Mouse (Mus musculus) G1E (cell line): Measurements from ENCODE around the gene Olfr750.

Experiments
- CTCF ChIP-seq: IDR thresholded peaks from 2 replicates; pipeline ENCODE4 v1.5.1; 2012; ENCODE audit warnings: low read depth, low read length, inconsistent platforms, mixed read lengths
- GATA1 ChIP-seq: IDR thresholded peaks from 2 replicates; pipeline ENCODE4 v1.6.1; 2012; ENCODE audit warnings: borderline replicate concordance, low read length, inconsistent platforms, mixed read lengths
- POLR2AphosphoS5 ChIP-seq: IDR thresholded peaks from 2 replicates; pipeline ENCODE4 v1.6.1; 2012; ENCODE audit warnings: low read depth, low read length, inconsistent platforms; ENCODE audit not compliant: insufficient replicate concordance
- TAL1 ChIP-seq: conservative IDR thresholded peaks from 2 replicates; pipeline ENCODE4 v1.6.1; 2012; ENCODE audit warnings: low read depth, low read length, inconsistent platforms, mixed read lengths

DNA sequence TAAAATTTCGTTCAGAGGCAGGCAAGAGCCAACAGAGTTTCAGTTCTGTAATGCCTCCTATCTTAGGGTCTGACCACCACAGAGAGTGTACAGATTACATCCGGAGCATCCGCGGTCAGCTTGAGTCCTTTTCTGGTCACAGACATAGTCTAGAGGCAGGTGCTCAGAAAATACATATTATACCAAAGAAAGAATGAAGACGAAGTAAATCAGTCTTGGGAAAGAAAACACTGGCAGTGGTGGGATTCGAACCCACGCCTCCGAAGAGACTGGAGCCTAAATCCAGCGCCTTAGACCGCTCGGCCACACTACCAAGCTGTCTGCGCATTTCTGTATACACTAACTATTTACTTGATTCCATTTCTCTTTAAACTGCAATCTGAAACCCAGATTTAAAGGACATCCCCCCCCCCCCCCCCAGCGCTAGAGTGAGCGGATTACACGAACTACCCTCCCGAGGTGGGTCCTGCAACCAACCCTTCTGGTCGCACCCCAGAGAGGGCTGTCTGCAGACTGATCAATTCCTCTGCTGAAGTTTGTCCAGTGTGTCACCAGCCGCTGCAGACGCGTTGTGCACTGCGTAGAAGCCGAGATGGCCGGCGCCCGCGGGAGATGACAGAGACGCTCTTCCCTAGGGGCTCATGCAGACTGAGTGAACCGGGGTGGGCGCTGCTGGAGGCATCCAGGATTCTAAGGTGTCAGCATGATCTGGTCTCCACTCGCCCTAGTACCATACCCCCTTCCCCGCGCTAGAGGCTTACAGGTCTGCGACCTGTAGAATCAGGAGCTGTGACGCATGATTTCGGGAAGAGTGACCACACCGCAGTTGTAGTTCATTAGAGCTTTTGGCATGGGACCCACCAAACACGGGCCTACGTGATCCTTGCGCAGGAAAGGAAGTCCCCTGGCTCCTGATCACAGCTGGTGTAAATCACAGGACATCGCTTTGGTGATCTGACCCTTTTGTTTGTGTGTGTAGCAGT lies 8.7 kb upstream of the Olfr750 start:
- TF ChIP-seq CTCF, result no peak
- TF ChIP-seq POLR2AphosphoS5, result no peak
- TF ChIP-seq TAL1, result no peak
- TF ChIP-seq GATA1, result no peak
